Mouse (Mus musculus): ENCODE measurements at regions not wholly inside any gene's neighbourhood (a gene's known extent, or its start where the extent isn't known, plus 50 kb on each side); places are given as distances from the start of the nearest gene placed in this dataset.

DNA sequence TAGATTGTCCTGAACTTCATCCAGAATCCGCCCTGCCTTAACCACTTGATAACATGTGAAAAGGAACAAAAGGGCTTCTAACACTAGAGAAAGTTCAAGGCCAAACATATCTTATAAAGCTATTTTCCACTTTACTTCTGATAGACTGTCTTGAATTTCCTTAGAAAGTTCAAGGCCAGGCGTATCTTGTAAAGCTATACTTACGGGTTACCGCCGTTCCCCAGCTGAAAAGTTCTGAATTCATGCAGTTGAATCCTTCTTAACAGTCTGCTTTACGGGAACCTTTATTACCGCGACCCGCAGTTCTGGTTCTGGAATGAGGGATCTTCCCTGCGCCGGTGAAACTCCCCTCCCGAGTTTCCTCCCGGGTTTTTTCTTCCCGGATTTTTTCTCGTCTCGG, 492.0 kb downstream of the Gm21739 start:
- DNase-seq (ENCODE audit: low spot score in 2 of 2): peak; percentile 2 to 9

Data from layer of hippocampus, postnatal 10 days (tissue).